Mouse (Mus musculus) kidney, adult 10 weeks (tissue): Measurements from ENCODE around the gene Adgre4. TPM values are rescaled to one million over a fixed set of nuclear protein-coding genes. Genes with fewer than 3 reads are reported as not detected.

Experiments
- polyA plus RNA-seq: library from polyadenylated mRNA; stranded (reverse); fragments of 350-450 nt; fragmentation: Illumina TruSeq; extraction: RNeasy Lipid Tissue Mini Kit (QIAGEN cat#74804); gene quantifications from one replicate; pipeline ENCODE4 v1.2.3, GENCODE M21; 2014; ENCODE audit warnings: low read depth, low replicate concordance

Gene Adgre4
- 0.12 TPM for polyA plus RNA-seq

GRCm38 (mm10) chr17:55749786-55750185 is at the start of gene Adgre4:
Adgre4 (plus strand) TSS chr17:55749984.

GRCm38 (mm10) chr17:55711984-55712811 is 37.6 kb upstream of the Adgre4 start, which contains the start of gene Pot1b:
Pot1b (minus strand) TSS chr17:55712628.

GRCm38 (mm10) chr17:55878636-55879369 is 129.0 kb downstream of the Adgre4 start, which contains the start of gene Zfp119a:
Zfp119a (minus strand) TSS chr17:55878930.

Other genes with a start within 250 kb of the Adgre4 start
- gene Vmn2r118, start 124.8 kb upstream of the Adgre4 start, polyA plus RNA-seq = not detected
- 10.4 TPM for gene Pot1b, start 37.4 kb upstream of the Adgre4 start, polyA plus RNA-seq
- gene Zfp119a, start 128.9 kb downstream of the Adgre4 start, polyA plus RNA-seq = 23.5 TPM
- gene Zfp959, start 142.1 kb downstream of the Adgre4 start, polyA plus RNA-seq = 38.6 TPM
- 22.8 TPM for gene Zfp119b, start 199.5 kb downstream of the Adgre4 start, polyA plus RNA-seq
- not detected for gene Ebi3, start 202.7 kb downstream of the Adgre4 start, polyA plus RNA-seq
- 0.57 TPM for gene Yju2, start 209.1 kb downstream of the Adgre4 start, polyA plus RNA-seq
- gene Shd, start 220.5 kb downstream of the Adgre4 start, polyA plus RNA-seq = not detected
- gene Fsd1, start 236.5 kb downstream of the Adgre4 start, polyA plus RNA-seq = not detected